Mouse (Mus musculus) retina, postnatal 1 day (tissue): ENCODE results near the gene Ankrd13a.

Experiments
- DNase-seq: peaks from one replicate; pipeline ENCODE4 v3.0.0-alpha.2; 2012

Ankrd13a gene

GRCm38 (mm10) chr5:114767185-114767584 lies 7.3 kb upstream of the Ankrd13a start:
- no peak for DNase-seq

- DNase-seq: no peak
Measured at GRCm38 (mm10) chr5:114769786-114770185, 4.7 kb upstream of the Ankrd13a start.

- no peak for DNase-seq
Measured at GRCm38 (mm10) chr5:114771796-114772195, 2.7 kb upstream of the Ankrd13a start.

- peak; percentile 39 for DNase-seq
Measured at GRCm38 (mm10) chr5:114772456-114773203, 1.8 kb upstream of the Ankrd13a start.

GRCm38 (mm10) chr5:114773211-114773710 lies 1.2 kb upstream of the Ankrd13a start:
- peak; percentile 98 for DNase-seq

GRCm38 (mm10) chr5:114773780-114774179 lies 697 bp upstream of the Ankrd13a start:
- DNase-seq: no peak

- peak; percentile 30 for DNase-seq
Measured at GRCm38 (mm10) chr5:114775056-114775979, 841 bp downstream of the Ankrd13a start, which contains the start of gene Git2. Git2 (minus strand) TSS chr5:114775517.

GRCm38 (mm10) chr5:114776174-114776573 lies 1.7 kb downstream of the Ankrd13a start:
- DNase-seq: no peak

GRCm38 (mm10) chr5:114779956-114780489 lies 5.5 kb downstream of the Ankrd13a start:
- DNase-seq: no peak

- DNase-seq: no peak
Measured at GRCm38 (mm10) chr5:114780912-114781311, 6.4 kb downstream of the Ankrd13a start.

- DNase-seq: no peak
Measured at GRCm38 (mm10) chr5:114782991-114783390, 8.5 kb downstream of the Ankrd13a start.

GRCm38 (mm10) chr5:114783405-114784163 lies 9.1 kb downstream of the Ankrd13a start:
- DNase-seq: no peak

GRCm38 (mm10) chr5:114784622-114785165 lies 10.2 kb downstream of the Ankrd13a start:
- no peak for DNase-seq

- DNase-seq: no peak
Measured at GRCm38 (mm10) chr5:114785196-114785595, 10.7 kb downstream of the Ankrd13a start.

- no peak for DNase-seq
Measured at GRCm38 (mm10) chr5:114793317-114793716, 18.8 kb downstream of the Ankrd13a start.

- peak; percentile 26 for DNase-seq
Measured at GRCm38 (mm10) chr5:114794609-114795008, 20.1 kb downstream of the Ankrd13a start.

GRCm38 (mm10) chr5:114795231-114795630 lies 20.8 kb downstream of the Ankrd13a start:
- peak; percentile 73 for DNase-seq

- no peak for DNase-seq
Measured at GRCm38 (mm10) chr5:114795653-114796052, 21.2 kb downstream of the Ankrd13a start.

- peak; percentile 64 for DNase-seq
Measured at GRCm38 (mm10) chr5:114796299-114797012, 22.0 kb downstream of the Ankrd13a start.

- no peak for DNase-seq
Measured at GRCm38 (mm10) chr5:114797253-114797652, 22.8 kb downstream of the Ankrd13a start.

GRCm38 (mm10) chr5:114799848-114800247 lies 25.4 kb downstream of the Ankrd13a start:
- no peak for DNase-seq
